Mouse (Mus musculus): Measurements from ENCODE around the gene Ap3s2. TPM values are rescaled to one million over a fixed set of nuclear protein-coding genes. Genes with fewer than 3 reads are reported as not detected.

Ap3s2 gene
- polyA plus RNA-seq (2014; fragmentation: Nextera tagmentation; extraction: Ambion mirVana): 46.4 and 49.0 TPM in 2 replicates

- peak; percentile 92 for DNase-seq (ENCODE audit: low spot score)
- Histone ChIP-seq H3K9ac (peak within 1 kb of the TSS; percentile 81), H3K4me2 (replicated peaks) (peak within 1 kb of the TSS; percentile 74), H3K9me3 (ENCODE audit: control insufficient read depth, low read length) (no peaks in the 10 kb centered on the region), H3K27ac (peak within 1 kb of the TSS; percentile 84), H3K4me1 (replicated peaks; ENCODE audit: control insufficient read depth, insufficient read depth, low read length) (peaks cover 14% of the 10 kb centered on the region), H3K4me3 (replicated peaks; ENCODE audit: low read length) (peak within 1 kb of the TSS; percentile 79), H3K27me3 (ENCODE audit: control insufficient read depth, insufficient read depth, low read length) (no peaks in the 10 kb centered on the region), H3K36me3 (replicated peaks; ENCODE audit: control insufficient read depth, insufficient read depth) (peaks cover 4% of the 10 kb centered on the region)
- peak; percentile 97 for ATAC-seq (ENCODE audit: low FRiP score)
- WGBS: under 1% methylated on average over 34 of the region's 34 CpGs
Measured at GRCm38 (mm10) chr7:79920344-79920983, at the start of gene Ap3s2. Gene Ap3s2 (minus strand): TSS chr7:79920649.

DNA sequence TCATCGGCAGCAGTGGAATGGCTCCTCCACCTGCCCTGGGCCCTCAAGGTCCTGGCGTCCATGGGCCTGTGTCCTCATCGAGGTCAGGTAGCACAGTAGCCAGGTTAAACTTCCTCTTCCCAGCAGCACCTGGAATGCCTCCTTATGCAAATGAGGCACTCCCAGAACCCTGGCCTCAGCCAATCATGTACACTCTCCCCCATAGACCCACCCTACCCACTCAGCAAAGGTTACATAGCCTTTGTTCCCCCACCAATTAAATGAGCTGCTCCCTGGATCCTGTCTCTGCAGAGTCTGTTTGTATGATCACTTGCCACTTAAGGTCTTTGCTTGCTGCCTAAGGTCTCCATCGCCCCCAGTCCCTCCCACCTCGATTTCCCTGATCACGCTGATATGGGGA lies 47.9 kb upstream of the Ap3s2 start:
- no peak overlapping the region for H3K4me2 ChIP-seq (replicated peaks)
- no peaks in the 10 kb centered on the region for H3K9me3 ChIP-seq (ENCODE audit: control insufficient read depth, low read length)
- no peaks in the 10 kb centered on the region for H3K4me1 ChIP-seq (replicated peaks; ENCODE audit: control insufficient read depth, insufficient read depth, low read length)
- H3K36me3 ChIP-seq (replicated peaks; ENCODE audit: control insufficient read depth, insufficient read depth): no peaks in the 10 kb centered on the region
- no peak overlapping the region for H3K27ac ChIP-seq
- ATAC-seq (ENCODE audit: low FRiP score) (no peak), DNase-seq (ENCODE audit: low spot score) (no peak)
- H3K27me3 ChIP-seq (ENCODE audit: control insufficient read depth, insufficient read depth, low read length): no peaks in the 10 kb centered on the region
- WGBS: 84% methylated on average over 6 of the region's 6 CpGs
- no peak overlapping the region for H3K4me3 ChIP-seq (replicated peaks; ENCODE audit: low read length)
- no peak overlapping the region for H3K9ac ChIP-seq

- ATAC-seq (ENCODE audit: low FRiP score): no peak
- H3K4me1 ChIP-seq (replicated peaks; ENCODE audit: control insufficient read depth, insufficient read depth, low read length): no peaks in the 10 kb centered on the region
- H3K4me2 ChIP-seq (replicated peaks): no peak overlapping the region
- H3K9me3 ChIP-seq (ENCODE audit: control insufficient read depth, low read length): no peaks in the 10 kb centered on the region
- H3K27me3 ChIP-seq (ENCODE audit: control insufficient read depth, insufficient read depth, low read length): no peaks in the 10 kb centered on the region
- no peak for DNase-seq (ENCODE audit: low spot score)
- 64% methylated on average over 1 of the region's 1 CpGs for WGBS
- H3K27ac ChIP-seq: no peak overlapping the region
- H3K36me3 ChIP-seq (replicated peaks; ENCODE audit: control insufficient read depth, insufficient read depth): no peaks in the 10 kb centered on the region
- H3K4me3 ChIP-seq (replicated peaks; ENCODE audit: low read length): no peak overlapping the region
- no peak overlapping the region for H3K9ac ChIP-seq
Measured at GRCm38 (mm10) chr7:79961600-79961999, 41.2 kb upstream of the Ap3s2 start.

- no peak for ATAC-seq (ENCODE audit: low FRiP score)
- H3K27me3 ChIP-seq (ENCODE audit: control insufficient read depth, insufficient read depth, low read length): no peaks in the 10 kb centered on the region
- whole genome bisulfite sequencing: 86% methylated on average over 1 of the region's 1 CpGs
- H3K4me3 ChIP-seq (replicated peaks; ENCODE audit: low read length): no peak overlapping the region
- no peak for DNase-seq (ENCODE audit: low spot score)
- no peak overlapping the region for H3K9ac ChIP-seq
- no peak overlapping the region for H3K27ac ChIP-seq
- H3K9me3 ChIP-seq (ENCODE audit: control insufficient read depth, low read length): no peaks in the 10 kb centered on the region
- no peaks in the 10 kb centered on the region for H3K4me1 ChIP-seq (replicated peaks; ENCODE audit: control insufficient read depth, insufficient read depth, low read length)
- no peak overlapping the region for H3K4me2 ChIP-seq (replicated peaks)
- no peaks in the 10 kb centered on the region for H3K36me3 ChIP-seq (replicated peaks; ENCODE audit: control insufficient read depth, insufficient read depth)
Measured at GRCm38 (mm10) chr7:79956131-79956530, 35.7 kb upstream of the Ap3s2 start.

DNA sequence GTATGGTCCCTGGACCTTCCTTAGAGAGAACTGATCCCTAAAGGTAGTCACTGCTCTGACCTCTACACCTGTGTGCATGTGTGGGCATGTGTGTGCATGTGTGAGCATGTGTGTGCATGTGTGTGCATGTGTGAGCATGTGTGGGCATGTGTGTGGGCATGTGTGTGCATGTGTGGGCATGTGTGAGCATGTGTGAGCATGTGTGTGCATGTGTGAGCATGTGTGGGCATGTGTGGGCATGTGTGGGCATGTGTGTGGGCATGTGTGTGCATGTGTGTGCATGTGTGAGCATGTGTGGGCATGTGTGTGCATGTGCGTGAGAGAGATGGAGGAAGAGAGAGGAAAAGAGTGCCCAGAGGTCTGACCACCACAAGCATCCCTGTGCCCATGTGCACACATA lies 34.4 kb upstream of the Ap3s2 start:
- no peak overlapping the region for H3K4me2 ChIP-seq (replicated peaks)
- H3K27me3 ChIP-seq (ENCODE audit: control insufficient read depth, insufficient read depth, low read length): no peaks in the 10 kb centered on the region
- H3K9ac ChIP-seq: no peak overlapping the region
- H3K4me1 ChIP-seq (replicated peaks; ENCODE audit: control insufficient read depth, insufficient read depth, low read length): no peaks in the 10 kb centered on the region
- H3K4me3 ChIP-seq (replicated peaks; ENCODE audit: low read length): no peak overlapping the region
- no peak for DNase-seq (ENCODE audit: low spot score)
- no peak for ATAC-seq (ENCODE audit: low FRiP score)
- H3K36me3 ChIP-seq (replicated peaks; ENCODE audit: control insufficient read depth, insufficient read depth): no peaks in the 10 kb centered on the region
- H3K27ac ChIP-seq: no peak overlapping the region
- no peaks in the 10 kb centered on the region for H3K9me3 ChIP-seq (ENCODE audit: control insufficient read depth, low read length)
- WGBS: 94% methylated on average over 1 of the region's 1 CpGs

- Histone ChIP-seq H3K27me3 (ENCODE audit: control insufficient read depth, insufficient read depth, low read length) (no peaks in the 10 kb centered on the region), H3K4me1 (replicated peaks; ENCODE audit: control insufficient read depth, insufficient read depth, low read length) (no peaks in the 10 kb centered on the region), H3K36me3 (replicated peaks; ENCODE audit: control insufficient read depth, insufficient read depth) (no peaks in the 10 kb centered on the region), H3K9ac (no peak overlapping the region), H3K27ac (no peak overlapping the region), H3K4me2 (replicated peaks) (no peak overlapping the region), H3K4me3 (replicated peaks; ENCODE audit: low read length) (no peak overlapping the region), H3K9me3 (ENCODE audit: control insufficient read depth, low read length) (no peaks in the 10 kb centered on the region)
- WGBS: 77% methylated on average over 3 of the region's 3 CpGs
- DNase-seq (ENCODE audit: low spot score): no peak
- ATAC-seq (ENCODE audit: low FRiP score): no peak
Measured at GRCm38 (mm10) chr7:79951038-79951437, 30.6 kb upstream of the Ap3s2 start.

GRCm38 (mm10) chr7:79950236-79950635 lies 29.8 kb upstream of the Ap3s2 start:
- DNase-seq (ENCODE audit: low spot score): no peak
- WGBS: 82% methylated on average over 6 of the region's 6 CpGs
- no peak overlapping the region for H3K9ac ChIP-seq
- no peak overlapping the region for H3K4me2 ChIP-seq (replicated peaks)
- no peak for ATAC-seq (ENCODE audit: low FRiP score)
- H3K4me3 ChIP-seq (replicated peaks; ENCODE audit: low read length): no peak overlapping the region
- H3K9me3 ChIP-seq (ENCODE audit: control insufficient read depth, low read length): no peaks in the 10 kb centered on the region
- no peaks in the 10 kb centered on the region for H3K36me3 ChIP-seq (replicated peaks; ENCODE audit: control insufficient read depth, insufficient read depth)
- no peak overlapping the region for H3K27ac ChIP-seq
- H3K27me3 ChIP-seq (ENCODE audit: control insufficient read depth, insufficient read depth, low read length): no peaks in the 10 kb centered on the region
- H3K4me1 ChIP-seq (replicated peaks; ENCODE audit: control insufficient read depth, insufficient read depth, low read length): no peaks in the 10 kb centered on the region

DNA sequence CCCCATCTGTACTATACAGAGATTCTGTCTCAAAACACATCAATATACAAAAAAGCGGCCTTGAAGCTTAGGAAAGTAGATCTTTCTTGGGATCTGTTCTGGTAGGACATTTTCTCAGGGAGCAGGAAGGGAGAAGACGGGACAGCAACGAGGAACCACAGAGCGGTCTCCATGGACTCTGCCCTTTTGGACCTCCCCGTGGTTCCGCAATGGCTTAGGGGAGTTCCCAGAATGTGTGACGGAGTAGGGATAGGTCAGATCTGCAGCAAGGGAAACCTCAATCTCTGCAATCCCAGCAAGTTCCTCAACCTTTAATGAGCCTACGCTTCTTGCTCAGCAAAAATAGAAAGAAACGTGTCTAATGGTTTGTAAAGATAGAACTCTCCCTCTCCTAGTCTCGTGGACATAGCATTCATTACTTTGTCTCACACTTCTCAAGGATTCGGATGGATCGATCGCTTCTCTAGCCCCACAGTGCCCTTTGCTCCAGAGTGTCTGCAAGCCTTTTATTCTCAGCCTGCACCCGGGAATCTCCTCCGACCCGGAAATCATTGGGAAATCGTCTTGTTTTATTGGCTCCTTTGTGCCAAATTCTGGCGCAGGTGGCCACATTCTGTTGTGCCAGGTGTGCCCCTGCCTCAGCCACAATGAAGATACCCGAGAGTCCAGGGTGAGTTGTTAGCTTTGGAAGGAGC lies 15.2 kb upstream of the Ap3s2 start:
- Histone ChIP-seq H3K4me3 (replicated peaks; ENCODE audit: low read length) (peak overlapping the region; percentile 39), H3K27me3 (ENCODE audit: control insufficient read depth, insufficient read depth, low read length) (no peaks in the 10 kb centered on the region), H3K9me3 (ENCODE audit: control insufficient read depth, low read length) (no peaks in the 10 kb centered on the region), H3K36me3 (replicated peaks; ENCODE audit: control insufficient read depth, insufficient read depth) (no peaks in the 10 kb centered on the region), H3K9ac (peak overlapping the region; percentile 61), H3K4me1 (replicated peaks; ENCODE audit: control insufficient read depth, insufficient read depth, low read length) (peaks cover 14% of the 10 kb centered on the region), H3K27ac (peak overlapping the region; percentile 29; the same call in 1 of the 2 replicates), H3K4me2 (replicated peaks) (peak overlapping the region; percentile 64)
- 5% methylated on average over 19 of the region's 19 CpGs for WGBS
- no peak for DNase-seq (ENCODE audit: low spot score)
- no peak for ATAC-seq (ENCODE audit: low FRiP score)

- DNase-seq (ENCODE audit: low spot score) (peak; percentile 64), ATAC-seq (ENCODE audit: low FRiP score) (peak; percentile 77; the same call in 1 of the 2 replicates)
- 1% methylated on average over 31 of the region's 32 CpGs for WGBS
- peak within 1 kb of the TSS; percentile 64 for H3K4me2 ChIP-seq (replicated peaks)
- H3K27ac ChIP-seq: peak within 1 kb of the TSS; percentile 29; the same call in 1 of the 2 replicates
- peak within 1 kb of the TSS; percentile 39 for H3K4me3 ChIP-seq (replicated peaks; ENCODE audit: low read length)
- H3K9me3 ChIP-seq (ENCODE audit: control insufficient read depth, low read length): no peaks in the 10 kb centered on the region
- no peaks in the 10 kb centered on the region for H3K36me3 ChIP-seq (replicated peaks; ENCODE audit: control insufficient read depth, insufficient read depth)
- H3K4me1 ChIP-seq (replicated peaks; ENCODE audit: control insufficient read depth, insufficient read depth, low read length): peaks cover 14% of the 10 kb centered on the region
- peak within 1 kb of the TSS; percentile 61 for H3K9ac ChIP-seq
- H3K27me3 ChIP-seq (ENCODE audit: control insufficient read depth, insufficient read depth, low read length): no peaks in the 10 kb centered on the region
Measured at GRCm38 (mm10) chr7:79934862-79935510, 14.5 kb upstream of the Ap3s2 start, which contains the start of gene Arpin. Gene Arpin (minus strand): TSS chr7:79935359.

Data from hindbrain, embryonic 14.5 days (tissue).